Mouse (Mus musculus) cerebellum, postnatal 36 days (tissue): Measurements from ENCODE around the gene Shq1.

Experiments used
- DNase-seq, 2 experiments: peaks; one replicate each; pipeline ENCODE4 v3.0.0; 2021 to 2022; ENCODE audit warnings: mixed read lengths in 2 of 2

The Shq1 gene

DNA sequence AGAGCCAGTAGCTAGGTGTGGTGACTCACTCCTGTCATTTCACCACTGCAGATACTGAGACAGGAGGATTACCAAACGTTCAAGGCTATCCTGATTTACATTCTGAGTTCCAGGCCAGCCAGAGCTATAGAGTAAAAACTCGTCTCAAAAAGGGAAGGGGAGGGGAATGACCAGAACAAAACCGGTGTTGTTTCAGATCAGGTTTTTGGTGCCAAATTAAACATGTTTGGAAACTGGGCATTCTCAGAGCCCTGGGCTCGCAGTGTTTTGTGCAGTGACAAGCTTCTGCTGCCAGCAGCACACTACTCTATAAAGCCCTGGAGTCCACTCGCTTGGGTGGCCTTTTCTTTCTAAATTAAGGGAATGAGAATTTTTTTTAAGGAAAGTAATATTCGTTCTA, 8.7 kb downstream of the Shq1 start:
- no peak for DNase-seq

DNA sequence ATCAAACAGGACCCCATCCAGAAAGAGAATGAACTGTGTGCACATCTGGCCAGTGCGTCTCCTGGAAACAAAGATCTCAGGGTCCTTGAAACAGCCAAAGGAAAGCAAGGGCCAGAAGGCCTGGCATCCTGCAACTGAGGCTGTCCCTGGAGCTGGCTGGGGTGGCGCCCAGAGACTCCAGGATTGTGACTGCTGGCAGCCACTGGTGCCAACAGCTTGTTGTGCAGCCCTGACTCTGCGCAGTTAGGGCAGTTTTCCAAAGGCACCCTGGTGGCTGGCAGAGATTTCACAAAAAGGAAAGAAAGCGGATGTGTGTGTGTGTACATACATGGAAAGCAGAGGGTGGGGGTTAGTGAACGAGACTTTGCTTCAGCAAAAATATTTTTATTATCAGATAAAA, 10.6 kb downstream of the Shq1 start:
- DNase-seq, result peak; percentile 67 to 71

DNA sequence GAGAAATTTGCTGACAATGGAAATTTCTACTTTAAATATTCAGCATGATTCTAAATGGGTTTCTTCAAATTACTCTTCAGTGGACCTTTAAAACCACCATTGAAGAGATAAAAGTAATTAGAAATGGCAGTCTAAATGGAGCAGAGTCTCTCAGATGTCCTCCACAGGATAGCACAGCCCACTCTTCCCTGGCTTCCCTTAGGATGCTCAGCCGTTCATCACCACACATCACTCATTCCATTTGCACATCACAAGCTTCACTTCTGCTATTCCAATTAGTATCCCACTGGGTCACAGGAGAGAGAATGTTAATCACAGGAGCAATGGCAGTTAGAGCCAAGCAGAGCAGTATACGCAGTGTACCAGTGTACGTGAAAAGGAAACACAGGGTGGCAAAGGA, 18.4 kb downstream of the Shq1 start:
- DNase-seq, result no peak

DNA sequence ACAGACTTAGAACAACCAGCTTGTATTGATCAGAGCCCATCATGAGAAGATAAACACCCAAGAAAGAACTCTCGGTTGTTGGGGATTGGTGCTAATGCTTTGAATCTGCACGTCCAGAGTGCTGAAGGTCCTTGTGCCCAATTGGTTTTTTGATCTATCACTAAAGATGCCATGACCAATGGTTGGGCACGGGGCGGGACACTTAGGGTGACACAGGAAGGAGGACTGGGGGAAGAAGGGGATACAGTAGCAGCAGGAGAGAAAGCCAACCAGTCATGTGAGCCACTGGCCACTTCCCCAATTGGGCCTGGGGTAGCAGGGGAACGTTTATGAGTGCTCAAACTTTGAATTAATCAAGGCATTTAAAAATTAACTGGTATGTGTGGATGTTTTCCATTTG, 23.8 kb downstream of the Shq1 start:
- no peak for DNase-seq

DNA sequence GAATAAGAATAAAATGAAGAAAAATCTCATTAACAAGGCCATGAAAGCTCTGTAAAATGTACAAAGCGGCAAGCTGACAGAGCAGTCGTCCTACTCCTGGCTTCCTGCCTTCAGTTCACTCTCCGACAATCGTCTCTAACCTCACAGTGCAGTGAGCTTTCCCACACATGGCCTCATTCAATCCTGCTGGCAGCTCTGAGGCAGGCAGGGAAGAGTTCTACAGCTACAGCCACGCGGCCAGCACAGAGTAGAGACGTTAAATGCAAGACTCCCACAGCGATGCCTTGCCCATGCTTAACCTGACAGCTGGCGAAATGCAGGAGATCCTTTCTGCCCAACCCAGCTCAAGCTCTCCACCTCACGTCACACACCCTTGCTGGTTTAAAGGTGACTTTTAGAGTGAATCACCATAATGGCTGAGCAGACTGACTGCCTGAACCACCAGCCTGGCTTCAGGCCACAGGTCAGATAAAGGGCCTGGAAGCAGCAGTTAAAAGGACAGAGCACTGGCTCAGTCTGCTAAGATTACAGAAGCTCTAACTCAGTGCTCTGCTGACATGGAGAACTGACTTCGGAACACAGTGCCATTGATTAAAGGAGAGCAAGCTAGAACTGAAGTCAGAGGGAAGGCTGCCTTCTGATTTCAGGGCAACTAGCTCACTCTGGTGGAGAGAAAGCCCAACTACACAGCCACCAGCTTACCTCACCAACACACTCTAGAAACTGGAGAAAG, 25.3 kb downstream of the Shq1 start:
- peak; percentile 26 to 49 for DNase-seq

DNA sequence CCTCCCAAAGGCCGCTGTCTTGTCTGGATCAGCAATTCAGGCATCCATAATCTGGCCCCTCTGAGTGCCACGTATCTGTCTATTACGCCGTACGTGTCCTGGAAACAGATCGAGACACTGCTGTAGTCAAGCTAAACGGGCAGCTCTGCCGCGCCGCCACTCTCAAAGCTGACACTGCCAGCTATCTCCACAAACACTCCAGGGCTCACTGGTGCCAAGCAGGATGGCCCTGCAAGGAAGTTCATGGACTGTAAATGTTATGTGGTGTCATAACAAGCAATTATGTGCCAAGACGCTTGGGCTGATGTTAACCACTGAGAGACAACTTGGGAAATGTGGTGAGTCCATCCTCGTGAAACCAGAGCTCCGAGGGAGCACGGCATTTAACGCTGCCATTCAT, 26.3 kb downstream of the Shq1 start:
- DNase-seq, result no peak

DNA sequence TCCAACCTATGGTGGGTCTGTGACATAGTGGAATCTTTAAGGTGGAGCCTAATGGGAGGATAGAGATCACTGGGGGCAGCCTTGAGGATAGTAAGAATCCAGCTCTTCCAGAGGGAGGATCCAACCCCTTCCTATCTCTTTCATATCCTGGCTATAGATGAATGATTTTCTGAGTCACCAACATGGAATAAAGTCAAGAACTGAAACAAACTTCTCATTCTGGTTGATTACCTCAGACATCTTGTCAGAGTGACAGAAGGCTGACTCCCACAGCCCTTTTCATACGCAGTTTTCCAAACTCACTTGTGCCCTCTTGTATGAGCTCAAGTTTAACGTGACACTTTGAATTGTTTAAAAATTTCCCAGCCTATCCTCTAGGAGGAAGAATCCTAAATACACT, 28.2 kb downstream of the Shq1 start:
- DNase-seq, result no peak

DNA sequence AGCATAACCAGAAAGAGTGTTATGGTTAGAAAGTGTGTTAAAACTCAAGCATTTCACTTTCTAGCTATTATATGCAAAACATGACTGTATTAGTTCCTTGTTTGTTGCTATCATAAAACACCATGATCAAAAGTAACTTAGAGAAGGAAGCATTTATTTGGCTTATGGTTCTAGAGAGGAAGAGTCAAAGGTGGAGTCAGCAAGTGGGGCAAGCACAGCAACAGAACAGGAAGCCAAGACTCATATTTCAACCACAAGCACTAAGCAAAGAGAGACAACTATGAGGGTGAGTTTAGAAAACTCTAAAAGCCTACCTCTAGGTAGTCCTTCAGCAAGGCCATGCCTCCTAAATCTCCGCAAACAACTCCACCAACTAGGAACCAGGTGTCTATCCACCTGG, 30.4 kb downstream of the Shq1 start:
- DNase-seq, result no peak

DNA sequence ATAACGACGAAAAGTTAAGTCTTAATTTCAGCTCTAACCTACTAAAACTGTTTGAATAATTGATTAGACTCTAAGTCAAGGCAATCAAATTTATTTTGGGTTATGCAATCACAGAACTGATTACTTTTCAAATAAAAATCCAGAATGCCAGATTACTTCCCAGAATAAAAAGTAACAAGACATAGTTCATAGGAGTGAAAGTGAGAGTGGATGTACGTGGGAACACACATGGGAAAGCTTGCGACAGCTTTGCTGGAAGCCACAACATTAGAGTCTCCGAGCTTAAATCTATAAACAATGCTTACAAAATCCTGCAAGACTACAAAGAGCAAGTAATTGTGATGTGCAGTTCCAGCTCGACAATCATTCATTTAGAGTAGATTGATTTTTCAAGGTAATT, 41.9 kb downstream of the Shq1 start:
- DNase-seq, result no peak

DNA sequence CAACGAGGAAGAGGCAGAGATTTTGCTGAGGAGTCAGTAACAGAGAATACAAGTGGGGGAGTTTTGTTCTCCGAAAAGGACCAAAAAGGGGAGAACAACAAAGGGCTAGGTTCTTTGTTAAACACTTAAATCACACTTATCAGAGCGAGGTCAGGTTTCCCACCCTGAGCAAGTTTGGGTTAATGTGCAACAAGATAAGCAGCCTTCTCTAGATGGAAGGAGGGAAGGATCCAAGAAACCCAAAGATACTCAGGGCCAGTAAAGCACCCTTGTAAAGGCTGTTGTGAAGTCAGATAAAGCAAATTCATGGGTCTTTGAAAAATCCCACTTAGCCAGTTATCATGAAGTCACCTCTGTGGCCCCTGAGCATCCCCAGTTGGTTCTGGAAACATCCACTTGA, 42.7 kb downstream of the Shq1 start:
- DNase-seq, result no peak

DNA sequence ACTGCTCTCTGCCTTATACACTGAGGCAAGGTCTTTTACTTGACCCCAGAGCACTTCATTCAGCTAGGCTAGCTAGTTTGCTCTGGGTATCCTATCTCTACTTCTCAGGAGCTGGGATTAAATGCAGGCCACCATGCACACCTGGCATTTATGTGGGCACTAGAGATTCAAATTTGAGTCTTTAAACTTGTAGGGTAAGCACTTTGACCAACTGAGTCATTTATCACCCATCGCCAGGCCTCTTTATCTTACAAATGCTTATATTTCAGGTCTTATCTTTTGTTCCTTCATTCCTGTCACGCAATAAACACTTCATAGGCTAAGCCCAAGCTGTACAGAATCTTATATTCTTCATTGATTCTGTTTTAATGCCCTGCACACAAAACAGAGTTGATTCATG, 47.0 kb downstream of the Shq1 start:
- no peak for DNase-seq

DNA sequence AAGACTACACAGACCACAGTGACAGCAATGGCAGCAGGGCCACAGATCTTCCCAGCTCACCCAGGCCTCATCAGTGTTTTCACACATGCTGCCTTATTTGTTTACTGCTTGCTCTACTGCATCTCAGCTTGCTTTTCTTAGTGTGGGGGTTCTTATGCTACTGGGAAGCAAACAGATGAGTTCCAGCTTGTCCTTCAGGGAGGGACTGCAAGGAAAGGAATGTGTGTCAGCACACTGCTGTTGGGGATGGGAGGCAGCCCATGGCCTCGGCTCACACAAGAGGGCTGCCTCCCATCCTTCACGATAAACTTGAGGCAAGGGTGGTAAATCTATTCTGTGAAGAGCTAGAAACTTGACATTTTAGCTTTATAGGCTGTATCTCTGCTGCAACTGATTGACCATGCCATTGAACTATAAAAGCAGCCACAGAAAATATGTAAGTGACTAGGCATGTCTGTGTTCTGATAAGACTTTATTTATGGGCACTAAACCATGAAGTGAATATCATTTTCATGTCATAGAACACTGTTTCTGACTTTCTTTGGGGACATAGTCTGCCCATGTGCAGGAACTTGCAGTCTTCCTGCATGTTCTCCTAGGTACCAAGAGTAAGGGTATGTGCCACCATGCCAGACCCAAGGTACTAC, 48.0 kb downstream of the Shq1 start:
- no peak for DNase-seq

DNA sequence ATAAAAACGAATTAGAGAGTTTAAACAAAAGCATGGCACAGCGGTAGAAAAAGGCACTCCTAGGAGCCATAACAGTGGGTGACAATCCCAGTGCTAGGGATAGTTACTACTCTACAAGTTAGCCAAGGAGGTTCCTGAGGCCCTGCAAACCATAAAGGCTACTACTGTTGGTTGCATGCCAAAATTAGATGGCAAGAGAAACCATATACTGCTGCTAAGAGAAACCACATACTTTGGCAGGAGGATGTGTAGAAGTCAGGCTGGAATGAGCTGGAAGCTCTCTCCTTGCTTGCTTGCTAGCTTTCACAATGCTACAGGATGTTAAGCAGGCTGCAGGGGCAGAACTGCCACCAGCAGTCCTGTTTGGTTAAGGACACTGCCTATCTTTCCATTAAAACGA, 50.5 kb downstream of the Shq1 start:
- no peak for DNase-seq

DNA sequence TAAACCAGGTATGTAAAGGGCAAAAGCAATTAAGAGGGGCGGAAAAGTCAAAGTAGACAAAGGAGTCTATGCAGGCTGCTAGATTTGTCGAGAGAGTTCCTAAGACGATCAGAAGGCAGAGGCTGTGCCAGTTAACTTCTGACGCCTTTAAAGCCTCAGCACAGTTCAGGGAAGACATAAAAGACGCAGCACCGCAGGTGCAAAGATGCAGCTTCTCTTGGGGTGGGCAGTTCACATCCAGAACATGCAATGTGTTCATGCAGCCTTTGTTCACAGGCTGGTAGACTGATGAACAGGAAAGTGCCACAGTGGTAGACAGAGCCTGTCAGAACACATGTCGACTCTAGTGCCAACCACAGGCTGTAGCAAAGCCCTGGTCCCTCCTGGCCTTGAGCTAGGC, 51.6 kb downstream of the Shq1 start:
- no peak for DNase-seq

DNA sequence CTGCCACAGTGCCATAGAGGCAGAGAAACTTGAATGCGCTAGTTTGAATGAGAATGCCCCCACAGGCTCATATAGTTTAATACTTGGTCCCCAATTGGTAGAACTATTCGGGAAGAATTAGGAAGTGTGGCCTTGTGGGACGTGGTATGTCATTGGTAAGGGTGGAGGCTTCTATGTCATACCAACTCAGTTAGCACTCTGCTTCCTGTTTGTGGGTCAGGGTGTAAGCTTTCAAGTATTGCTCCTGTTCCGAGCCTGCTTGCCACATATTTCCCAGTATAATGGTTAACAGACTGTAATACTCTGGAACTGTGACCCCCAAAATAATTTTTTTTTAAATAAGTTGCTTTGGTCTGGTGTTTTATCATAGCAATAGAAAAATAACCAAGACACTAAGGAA, 54.8 kb downstream of the Shq1 start:
- DNase-seq, result no peak

DNA sequence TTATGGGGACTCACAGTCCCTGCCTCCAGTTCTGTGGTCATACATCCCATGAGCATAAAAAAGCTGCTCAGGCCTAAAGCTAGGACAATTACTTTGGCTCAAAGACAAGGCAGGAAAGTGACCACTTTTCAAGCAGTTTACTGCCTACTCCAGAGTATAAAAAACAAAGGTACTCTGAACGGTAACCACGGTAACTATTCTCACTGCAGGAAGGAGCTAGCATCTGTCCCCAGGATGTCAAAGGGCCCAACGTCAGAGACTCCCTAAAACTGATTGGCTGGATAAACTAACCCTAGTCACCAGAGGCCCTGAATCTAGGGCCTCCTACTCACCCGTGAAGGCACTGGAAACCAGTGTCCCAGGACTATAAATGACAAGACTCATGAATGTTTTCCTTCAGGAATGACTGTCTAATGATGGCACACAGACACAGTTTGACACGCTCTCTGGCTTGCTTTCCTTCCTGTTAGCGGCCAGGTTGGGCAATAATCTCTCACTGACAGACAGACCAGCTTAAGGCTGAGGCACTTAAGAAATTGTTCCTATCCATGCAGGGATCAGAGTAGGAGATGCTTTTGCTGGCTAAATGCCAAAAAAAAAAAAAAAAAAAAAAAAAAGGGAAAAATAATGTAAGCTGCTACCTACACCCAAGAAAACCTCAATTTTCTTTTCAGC, 57.2 kb downstream of the Shq1 start:
- DNase-seq, result no peak

DNA sequence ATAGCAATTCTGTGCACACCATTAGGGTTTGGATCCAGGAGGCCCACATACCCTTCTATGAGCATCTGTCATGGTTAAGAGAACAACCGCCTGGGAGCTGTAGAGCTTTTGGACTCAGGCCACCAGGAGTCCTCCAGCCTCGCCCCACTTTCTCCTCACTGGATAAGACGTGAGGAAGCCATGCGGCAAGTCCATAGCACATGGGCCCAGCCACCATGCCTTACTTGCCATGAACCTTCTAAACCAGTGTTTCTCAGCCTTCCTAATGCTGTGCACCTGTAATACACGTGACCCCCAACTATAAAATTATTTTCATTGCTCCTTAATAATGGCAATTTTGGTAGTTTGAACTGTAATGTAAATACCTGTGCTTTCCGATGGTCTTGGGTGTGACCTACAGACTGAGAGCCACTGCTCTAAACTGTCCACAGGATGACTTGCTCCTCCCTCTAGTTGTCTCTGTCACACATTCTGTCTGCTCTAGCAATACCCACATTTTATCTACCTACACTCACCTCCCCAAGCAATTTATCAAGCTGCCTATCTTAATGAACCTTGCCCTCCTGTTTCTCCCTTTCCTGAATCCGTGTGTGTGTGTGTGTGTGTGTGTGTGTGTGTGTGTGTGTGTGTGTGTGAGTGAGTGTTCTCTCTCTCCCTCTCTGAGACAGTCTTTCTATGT, 59.9 kb downstream of the Shq1 start:
- no peak for DNase-seq

DNA sequence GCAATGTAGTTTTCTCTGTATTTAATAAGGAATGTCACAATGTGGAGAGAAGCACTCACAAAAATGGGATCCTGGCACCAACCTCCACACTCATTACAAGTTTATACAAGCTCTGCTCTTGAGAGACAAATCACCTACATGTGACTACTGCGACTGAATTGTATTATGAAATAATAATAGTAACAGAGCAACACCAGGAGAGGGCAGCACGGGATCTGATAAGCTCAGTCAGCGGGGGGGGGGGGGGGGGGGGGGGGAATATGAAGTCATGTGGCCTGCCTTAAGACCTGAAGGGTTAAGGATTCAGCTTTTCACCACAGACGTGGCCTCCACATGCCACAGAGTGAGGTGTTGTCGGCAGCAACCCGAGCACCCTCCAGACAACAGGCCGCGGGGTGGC, 60.8 kb downstream of the Shq1 start:
- no peak for DNase-seq

DNA sequence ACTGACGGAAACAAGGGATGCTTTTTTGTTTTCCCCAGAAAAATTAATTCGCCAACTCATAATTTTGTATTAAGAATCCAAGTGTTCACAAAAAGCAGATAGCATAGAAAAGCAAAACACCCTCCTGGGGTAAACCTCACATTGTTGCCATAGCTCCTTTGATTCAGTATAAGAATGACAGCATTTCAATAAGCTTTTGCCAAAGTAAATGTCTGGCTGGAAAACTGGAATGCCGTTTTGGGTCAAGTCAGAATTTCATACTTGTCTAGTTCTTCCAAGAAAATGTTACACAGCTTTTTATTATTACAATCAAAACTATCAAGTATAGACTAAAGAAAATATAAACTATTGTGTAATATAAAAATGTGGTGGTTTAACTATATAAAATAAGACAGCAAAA, 61.7 kb downstream of the Shq1 start:
- DNase-seq, result no peak

DNA sequence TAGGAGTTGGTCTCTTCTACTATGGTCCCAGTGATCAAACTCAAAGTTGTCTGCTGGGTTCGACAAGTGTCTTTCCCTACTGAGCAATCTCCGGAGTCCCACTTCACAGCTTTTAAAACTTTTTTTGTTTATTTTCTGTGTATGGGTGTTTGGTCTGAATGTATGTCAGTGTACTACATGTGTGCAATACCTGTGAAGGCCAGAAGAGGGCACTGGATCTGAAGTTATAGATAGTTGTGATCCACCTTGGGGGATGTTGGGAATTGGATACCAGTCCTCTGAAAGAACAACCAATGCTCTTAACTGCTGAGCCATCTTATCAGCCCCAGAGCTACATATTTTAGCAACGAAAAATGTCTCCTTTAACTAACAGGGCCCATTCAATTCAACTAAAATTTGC, 62.5 kb downstream of the Shq1 start:
- peak in 1 of 2 experiments; percentile 9 for DNase-seq

DNA sequence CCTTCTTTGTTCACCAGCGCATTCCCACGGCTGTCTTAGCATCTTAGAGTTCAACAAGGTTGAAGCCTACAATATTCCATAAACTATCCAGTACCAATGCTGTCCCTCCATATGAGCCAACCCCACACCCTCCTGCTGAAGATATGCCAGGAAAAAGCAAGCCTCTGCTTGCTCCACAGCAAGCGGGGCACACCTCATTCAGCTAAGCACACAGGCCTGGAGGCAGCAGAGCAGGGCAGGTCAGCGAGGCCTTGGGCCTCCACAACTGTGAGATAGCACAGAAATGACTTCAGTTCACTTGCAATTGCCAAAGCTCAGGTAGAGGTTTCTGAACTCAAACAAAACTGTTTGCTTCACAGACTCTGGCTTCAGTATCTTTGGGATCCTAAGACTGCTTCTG, 64.2 kb downstream of the Shq1 start:
- DNase-seq, result no peak

DNA sequence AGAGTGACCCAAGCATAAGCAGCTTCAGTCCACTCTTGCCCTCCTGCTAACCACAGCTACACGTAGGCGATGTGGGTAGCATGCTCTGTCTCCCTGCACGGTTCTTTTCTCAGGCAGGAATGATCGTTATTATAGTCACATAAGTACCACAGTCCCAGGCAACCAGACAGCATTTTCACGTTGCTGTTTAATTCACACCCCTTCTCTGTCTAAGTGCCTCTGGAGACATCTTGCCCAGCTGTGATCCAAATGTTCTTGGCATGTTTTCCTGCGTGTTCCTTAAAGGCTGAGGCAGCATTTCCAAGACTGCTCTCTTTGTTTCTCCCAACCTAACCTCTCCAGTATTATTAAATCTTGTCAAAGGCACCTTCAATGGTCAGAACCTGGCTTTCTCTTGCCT, 67.3 kb downstream of the Shq1 start:
- DNase-seq, result no peak

DNA sequence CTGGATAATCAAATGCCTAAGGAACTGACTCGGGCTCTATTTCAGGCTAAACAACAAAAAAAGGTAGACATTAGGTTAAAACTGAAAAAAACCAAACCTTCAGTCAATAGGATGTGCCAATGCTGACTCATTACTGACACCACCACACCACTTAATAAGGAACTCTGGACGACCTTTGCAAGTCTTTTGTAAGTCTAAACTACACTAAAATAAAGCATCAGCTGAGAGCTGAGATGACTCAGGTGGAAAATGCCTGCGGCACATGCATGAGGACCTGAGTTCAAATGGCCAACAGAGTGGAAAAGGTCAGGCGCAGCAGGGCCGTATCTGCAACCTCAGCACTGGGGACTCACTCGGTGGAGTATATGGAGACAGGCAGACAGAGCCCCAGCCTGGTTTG, 69.3 kb downstream of the Shq1 start:
- no peak for DNase-seq

DNA sequence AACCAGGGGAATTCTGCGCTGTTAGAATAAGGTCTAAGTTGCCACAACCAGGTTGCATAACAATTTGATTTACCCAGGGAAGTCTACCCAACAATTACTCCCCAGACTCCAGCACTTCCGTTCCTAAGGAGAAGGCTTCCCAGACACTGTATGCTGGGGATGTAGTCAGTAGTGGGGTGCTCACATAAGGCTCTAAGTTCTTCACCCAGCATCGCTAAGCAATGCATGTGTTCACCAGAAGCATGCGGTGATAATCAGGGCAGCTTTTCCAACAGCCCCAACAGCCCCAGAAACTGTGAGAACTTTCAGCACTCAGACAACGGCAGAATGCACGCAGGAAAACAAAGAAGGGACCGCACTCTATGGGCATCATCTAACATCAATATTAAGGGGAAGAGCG, 77.1 kb downstream of the Shq1 start:
- DNase-seq, result no peak
